In genomic region chr11:85213215-85213614, GRCm38 (mm10) we compare ENCODE assay signal across 15 mouse cellular contexts. TPM values are rescaled to one million over a fixed set of nuclear protein-coding genes. Genes with fewer than 3 reads are reported as not detected.
"Had no signal": no experiment of that assay in that cellular context is flagged by ENCODE, and none has a peak within 500 bp of the region (broad histone marks: within the 10 kb centered on the region; RNA-seq: fewer than 3 reads in every experiment).

No protein-coding gene starts in this region.

- H3K27ac ChIP-seq: kidney, embryonic 15.5 days; limb, embryonic 13.5 days; liver, embryonic 15.5 days; lung, embryonic 15.5 days; neural tube, embryonic 15.5 days had no signal

- H3K4me3 ChIP-seq: kidney, embryonic 15.5 days; limb, embryonic 13.5 days; liver, embryonic 15.5 days; lung, embryonic 15.5 days; myocyte; neural tube, embryonic 15.5 days had no signal

- H3K9me3 ChIP-seq: kidney, embryonic 15.5 days; limb, embryonic 13.5 days; liver, embryonic 15.5 days; lung, embryonic 15.5 days; neural tube, embryonic 15.5 days had no signal

- DNase-seq: kidney, adult 2 months; kidney, postnatal 14 days; left cerebral cortex, postnatal 4 days; lung, postnatal 14 days; midbrain, embryonic 14.5 days; thymus, postnatal 36 days had no signal

- ATAC-seq: intestine, embryonic 16.5 days had no signal

- H3K4me2 ChIP-seq: kidney, embryonic 15.5 days; limb, embryonic 13.5 days; liver, embryonic 15.5 days; lung, embryonic 15.5 days; neural tube, embryonic 15.5 days had no signal

- H3K9ac ChIP-seq: kidney, embryonic 15.5 days; limb, embryonic 13.5 days; liver, embryonic 15.5 days; lung, embryonic 15.5 days; neural tube, embryonic 15.5 days had no signal

- H3K27me3 ChIP-seq: kidney, embryonic 15.5 days; limb, embryonic 13.5 days; liver, embryonic 15.5 days; lung, embryonic 15.5 days; neural tube, embryonic 15.5 days had no signal

- H3K4me1 ChIP-seq: kidney, embryonic 15.5 days; limb, embryonic 13.5 days; lung, embryonic 15.5 days; neural tube, embryonic 15.5 days had no signal

RNA-seq across cellular contexts. Expression of gene 1700125H20Rik, which starts 43.0 kb away (rescaled TPM):
- total RNA-seq: left cerebral cortex, adult 18-20 months had no signal
- polyA plus RNA-seq: intestine, embryonic 16.5 days; kidney, adult 2 months; large intestine, adult 2 months; liver, embryonic 15.5 days; myocyte had no signal
